Mouse (Mus musculus): Measurements from ENCODE around the gene Hist1h2bm.

DNA sequence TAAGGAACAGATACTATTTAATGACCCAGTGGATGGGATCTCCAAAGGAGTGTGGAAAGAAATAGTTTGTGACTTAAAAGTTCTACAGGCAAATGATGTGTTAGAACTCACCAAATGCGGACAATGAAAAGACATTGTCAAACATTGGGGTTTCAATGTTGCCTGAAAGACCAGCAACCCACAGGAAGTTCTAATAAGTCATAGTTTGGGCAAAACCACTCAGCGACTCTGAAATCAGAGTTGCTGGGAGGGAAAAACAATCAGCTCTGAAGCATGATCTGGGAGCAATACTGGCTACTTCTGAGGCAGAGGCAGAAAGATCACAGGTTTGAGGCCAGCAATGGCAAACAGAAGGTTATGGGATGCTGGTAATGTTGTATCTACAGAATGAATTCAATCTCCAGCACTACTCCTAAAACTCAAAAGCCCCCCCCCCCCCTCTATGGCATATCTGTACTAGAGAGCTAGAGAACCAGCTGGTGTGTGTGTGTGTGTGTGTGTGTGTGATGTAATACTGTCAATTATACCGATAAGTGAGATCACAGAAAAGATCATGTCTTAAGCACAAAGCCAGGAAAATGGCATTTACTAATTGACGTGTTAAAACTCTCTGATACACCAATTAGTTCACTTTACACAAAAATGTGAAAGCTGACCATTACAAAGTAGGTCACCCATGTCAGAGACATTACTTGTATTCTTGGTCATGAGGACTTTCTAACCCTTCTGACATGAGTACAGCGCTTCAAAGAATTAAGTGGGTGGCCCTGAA is 27.7 kb downstream of the Hist1h2bm start:
- no peak for TF ChIP-seq EP300 (IDR thresholded peaks at IDR 0.05; ENCODE audit: low read depth in 1 of 2, low read length in 2 of 2)
- TF ChIP-seq USF1 (IDR thresholded peaks at IDR 0.05; ENCODE audit: low read depth, low read length) = no peak
- TF ChIP-seq CTCF (IDR thresholded peaks at IDR 0.05 in 2 of 3, conservative IDR thresholded peaks at IDR 0.05 in 1 of 3; ENCODE audit: control insufficient read depth in 1 of 3, insufficient read depth in 1 of 3, low read depth in 2 of 3, low read length in 3 of 3, poor library complexity in 1 of 3, severe bottlenecking in 1 of 3) = no peak
- TF ChIP-seq SIN3A (IDR thresholded peaks at IDR 0.05; ENCODE audit: low read length) = no peak
- no peak for TF ChIP-seq NELFE (IDR thresholded peaks at IDR 0.05; ENCODE audit: low read depth, low read length)
- no peak; the same call in 1 of the 2 replicates for TF ChIP-seq POLR2AphosphoS5 (IDR thresholded peaks at IDR 0.05; ENCODE audit: borderline replicate concordance, low read depth, low read length)
- no peak for TF ChIP-seq UBTF (IDR thresholded peaks at IDR 0.05; ENCODE audit: borderline replicate concordance, insufficient read depth, low read depth, low read length)
- peak; percentile 52 to 88; a peak in 3 of 4 replicates for TF ChIP-seq POLR2A (IDR thresholded peaks at IDR 0.05; ENCODE audit: control insufficient read depth in 1 of 2, insufficient read depth in 1 of 2, low read depth in 1 of 2, low read length in 2 of 2, poor library complexity in 1 of 2)

Measured in MEL (cell line).